Mouse (Mus musculus) liver, postnatal 0 days (tissue): ENCODE results near the gene Nr2f6.

Experiments used
- CTCF ChIP-seq: sonication (generic); IDR thresholded peaks from 2 replicates; pipeline ENCODE4 v1.5.1; 2016; ENCODE audit warnings: antibody characterized with exemption, low read depth
- EP300 ChIP-seq: IDR thresholded peaks from 2 replicates; pipeline ENCODE4 v1.6.1; 2016; ENCODE audit warnings: antibody characterized with exemption, low read depth, mild to moderate bottlenecking

DNA sequence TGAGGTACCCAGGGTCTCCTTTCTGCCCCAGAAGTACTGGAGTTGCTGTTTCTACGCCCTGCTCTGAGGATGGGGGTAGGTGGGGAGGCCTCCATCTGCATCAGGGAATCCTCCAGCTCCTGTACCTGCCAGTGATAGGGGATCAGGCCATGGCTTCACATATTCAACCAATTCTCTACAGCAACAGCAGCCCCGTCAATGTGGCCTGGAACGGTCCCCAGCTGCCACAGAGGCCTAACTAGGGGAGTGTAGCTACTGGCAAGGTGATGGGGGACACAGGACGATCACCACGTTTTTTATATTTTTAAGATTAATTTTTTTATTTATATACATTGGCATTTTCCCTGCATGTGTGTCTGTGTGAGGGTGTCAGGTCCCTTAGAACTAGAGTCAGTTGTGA lies 10.6 kb upstream of the Nr2f6 start:
- TF ChIP-seq CTCF (no peak), EP300 (no peak)
